Mouse (Mus musculus): ENCODE measurements around the gene 4933411K16Rik. TPM values are rescaled to one million over a fixed set of nuclear protein-coding genes. Genes with fewer than 3 reads are reported as not detected.

4933411K16Rik gene
- polyA plus RNA-seq, 1 experiment: 0.09 TPM

- 84% methylated on average over 9 of the region's 9 CpGs for WGBS
- no peak for DNase-seq (ENCODE audit: low read depth, low spot score)
Measured at GRCm38 (mm10) chr19:42034146-42034775, 17.8 kb upstream of the 4933411K16Rik start.

GRCm38 (mm10) chr19:42034881-42035455 lies 17.1 kb upstream of the 4933411K16Rik start:
- no peak for DNase-seq (ENCODE audit: low read depth, low spot score)

GRCm38 (mm10) chr19:42035456-42036248 lies 16.4 kb upstream of the 4933411K16Rik start, which contains the start of gene Ankrd2:
Gene Ankrd2 (plus strand): TSS chr19:42036000.
- WGBS: 54% methylated on average over 19 of the region's 19 CpGs
- DNase-seq (ENCODE audit: low read depth, low spot score): peak; percentile 65

More at GRCm38 (mm10) chr19:42034881-42035455, 17.1 kb upstream of the 4933411K16Rik start:
- 53% methylated on average over 11 of the region's 11 CpGs for WGBS

GRCm38 (mm10) chr19:42036357-42036756 lies 15.7 kb upstream of the 4933411K16Rik start:
- WGBS: 61% methylated on average over 3 of the region's 3 CpGs

GRCm38 (mm10) chr19:42037167-42037702 lies 14.8 kb upstream of the 4933411K16Rik start:
- 63% methylated on average over 11 of the region's 11 CpGs for WGBS

More at GRCm38 (mm10) chr19:42036357-42036756, 15.7 kb upstream of the 4933411K16Rik start:
- DNase-seq (ENCODE audit: low read depth, low spot score): no peak

GRCm38 (mm10) chr19:42038310-42038709 lies 13.7 kb upstream of the 4933411K16Rik start:
- WGBS: 86% methylated on average over 12 of the region's 12 CpGs
- no peak for DNase-seq (ENCODE audit: low read depth, low spot score)

More at GRCm38 (mm10) chr19:42037167-42037702, 14.8 kb upstream of the 4933411K16Rik start:
- DNase-seq (ENCODE audit: low read depth, low spot score): no peak

GRCm38 (mm10) chr19:42043988-42044387 lies 8.1 kb upstream of the 4933411K16Rik start:
- DNase-seq (ENCODE audit: low read depth, low spot score): no peak
- 97% methylated on average over 6 of the region's 6 CpGs for WGBS

- 15% methylated on average over 23 of the region's 23 CpGs for WGBS
- DNase-seq (ENCODE audit: low read depth, low spot score): peak; percentile 72
Measured at GRCm38 (mm10) chr19:42045269-42046102, 6.6 kb upstream of the 4933411K16Rik start, which contains the start of gene Hoga1. Gene Hoga1 (plus strand): TSS chr19:42045610.

- no peak for DNase-seq (ENCODE audit: low read depth, low spot score)
Measured at GRCm38 (mm10) chr19:42050251-42050650, 1.8 kb upstream of the 4933411K16Rik start.

GRCm38 (mm10) chr19:42051351-42051750 lies 697 bp upstream of the 4933411K16Rik start:
- 86% methylated on average over 3 of the region's 3 CpGs for WGBS
- no peak for DNase-seq (ENCODE audit: low read depth, low spot score)

More at GRCm38 (mm10) chr19:42050251-42050650, 1.8 kb upstream of the 4933411K16Rik start:
- WGBS: 84% methylated on average over 1 of the region's 1 CpGs

- WGBS: 62% methylated on average over 6 of the region's 6 CpGs
- DNase-seq (ENCODE audit: low read depth, low spot score): no peak
Measured at GRCm38 (mm10) chr19:42054255-42054654, 2.2 kb downstream of the 4933411K16Rik start.

GRCm38 (mm10) chr19:42055881-42056280 lies 3.8 kb downstream of the 4933411K16Rik start:
- no peak for DNase-seq (ENCODE audit: low read depth, low spot score)
- WGBS: 72% methylated on average over 2 of the region's 2 CpGs

GRCm38 (mm10) chr19:42056719-42057409 lies 4.8 kb downstream of the 4933411K16Rik start:
- 74% methylated on average over 6 of the region's 6 CpGs for WGBS
- no peak for DNase-seq (ENCODE audit: low read depth, low spot score)

- DNase-seq (ENCODE audit: low read depth, low spot score): no peak
- 14% methylated on average over 7 of the region's 7 CpGs for WGBS
Measured at GRCm38 (mm10) chr19:42058426-42058825, 6.4 kb downstream of the 4933411K16Rik start.

- WGBS: 92% methylated on average over 7 of the region's 7 CpGs
- no peak for DNase-seq (ENCODE audit: low read depth, low spot score)
Measured at GRCm38 (mm10) chr19:42061443-42061842, 9.4 kb downstream of the 4933411K16Rik start.

- DNase-seq (ENCODE audit: low read depth, low spot score): no peak
- WGBS: 78% methylated on average over 11 of the region's 11 CpGs
Measured at GRCm38 (mm10) chr19:42068441-42069240, 16.6 kb downstream of the 4933411K16Rik start.

GRCm38 (mm10) chr19:42069241-42069525 lies 17.1 kb downstream of the 4933411K16Rik start:
- no peak for DNase-seq (ENCODE audit: low read depth, low spot score)
- 55% methylated on average over 6 of the region's 6 CpGs for WGBS

- DNase-seq (ENCODE audit: low read depth, low spot score): no peak
- WGBS: 78% methylated on average over 7 of the region's 7 CpGs
Measured at GRCm38 (mm10) chr19:42071221-42071620, 19.2 kb downstream of the 4933411K16Rik start.
